Mouse (Mus musculus): Measurements from ENCODE around the gene Il2ra. TPM values are rescaled to one million over a fixed set of nuclear protein-coding genes. Genes with fewer than 3 reads are reported as not detected.
A peak's percentile ranks its signal among the peaks of the same experiment; 100 is the strongest.

Il2ra gene
- polyA plus RNA-seq, 1 experiment from 2014 or later = not detected

GRCm38 (mm10) chr2:11682712-11683111, 40.1 kb downstream of the Il2ra start:
- 53% methylated on average over 4 of the region's 4 CpGs for WGBS (ENCODE audit: insufficient replicate concordance)
- no peaks in the 10 kb centered on the region for H3K4me1 ChIP-seq (ENCODE audit: control insufficient read depth, low read depth, low read length)
- H3K4me2 ChIP-seq (ENCODE audit: low read depth, low read length) = no peak overlapping the region
- no peak overlapping the region for H3K27ac ChIP-seq (ENCODE audit: low read length)
- no peak overlapping the region for H3K9ac ChIP-seq (ENCODE audit: low read depth, low read length)
- no peak for ATAC-seq (ENCODE audit: low read depth)
- H3K27me3 ChIP-seq (ENCODE audit: control insufficient read depth, insufficient read depth, low read depth, low read length) = no peaks in the 10 kb centered on the region
- H3K9me3 ChIP-seq (replicated peaks; ENCODE audit: control insufficient read depth, low read length) = no peaks in the 10 kb centered on the region
- no peak overlapping the region for H3K4me3 ChIP-seq (ENCODE audit: low read depth, low read length)
- no peaks in the 10 kb centered on the region for H3K36me3 ChIP-seq (ENCODE audit: control insufficient read depth, insufficient read depth)

GRCm38 (mm10) chr2:11686512-11686911, 43.9 kb downstream of the Il2ra start:
- no peak overlapping the region for H3K27ac ChIP-seq (ENCODE audit: low read length)
- no peak overlapping the region for H3K4me2 ChIP-seq (ENCODE audit: low read depth, low read length)
- no peak for ATAC-seq (ENCODE audit: low read depth)
- H3K4me3 ChIP-seq (ENCODE audit: low read depth, low read length) = no peak overlapping the region
- 48% methylated on average over 4 of the region's 4 CpGs for WGBS (ENCODE audit: insufficient replicate concordance)
- no peaks in the 10 kb centered on the region for H3K36me3 ChIP-seq (ENCODE audit: control insufficient read depth, insufficient read depth)
- no peaks in the 10 kb centered on the region for H3K4me1 ChIP-seq (ENCODE audit: control insufficient read depth, low read depth, low read length)
- H3K27me3 ChIP-seq (ENCODE audit: control insufficient read depth, insufficient read depth, low read depth, low read length) = no peaks in the 10 kb centered on the region
- no peaks in the 10 kb centered on the region for H3K9me3 ChIP-seq (replicated peaks; ENCODE audit: control insufficient read depth, low read length)
- no peak overlapping the region for H3K9ac ChIP-seq (ENCODE audit: low read depth, low read length)

- no peak overlapping the region for H3K27ac ChIP-seq (ENCODE audit: low read length)
- no peaks in the 10 kb centered on the region for H3K4me1 ChIP-seq (ENCODE audit: control insufficient read depth, low read depth, low read length)
- no peaks in the 10 kb centered on the region for H3K27me3 ChIP-seq (ENCODE audit: control insufficient read depth, insufficient read depth, low read depth, low read length)
- H3K9ac ChIP-seq (ENCODE audit: low read depth, low read length) = no peak overlapping the region
- ATAC-seq (ENCODE audit: low read depth) = no peak
- no peaks in the 10 kb centered on the region for H3K36me3 ChIP-seq (ENCODE audit: control insufficient read depth, insufficient read depth)
- 9% methylated on average over 3 of the region's 3 CpGs for WGBS (ENCODE audit: insufficient replicate concordance)
- H3K4me2 ChIP-seq (ENCODE audit: low read depth, low read length) = no peak overlapping the region
- H3K9me3 ChIP-seq (replicated peaks; ENCODE audit: control insufficient read depth, low read length) = no peaks in the 10 kb centered on the region
- no peak overlapping the region for H3K4me3 ChIP-seq (ENCODE audit: low read depth, low read length)
Observed at GRCm38 (mm10) chr2:11687436-11687835, 44.8 kb downstream of the Il2ra start.

DNA sequence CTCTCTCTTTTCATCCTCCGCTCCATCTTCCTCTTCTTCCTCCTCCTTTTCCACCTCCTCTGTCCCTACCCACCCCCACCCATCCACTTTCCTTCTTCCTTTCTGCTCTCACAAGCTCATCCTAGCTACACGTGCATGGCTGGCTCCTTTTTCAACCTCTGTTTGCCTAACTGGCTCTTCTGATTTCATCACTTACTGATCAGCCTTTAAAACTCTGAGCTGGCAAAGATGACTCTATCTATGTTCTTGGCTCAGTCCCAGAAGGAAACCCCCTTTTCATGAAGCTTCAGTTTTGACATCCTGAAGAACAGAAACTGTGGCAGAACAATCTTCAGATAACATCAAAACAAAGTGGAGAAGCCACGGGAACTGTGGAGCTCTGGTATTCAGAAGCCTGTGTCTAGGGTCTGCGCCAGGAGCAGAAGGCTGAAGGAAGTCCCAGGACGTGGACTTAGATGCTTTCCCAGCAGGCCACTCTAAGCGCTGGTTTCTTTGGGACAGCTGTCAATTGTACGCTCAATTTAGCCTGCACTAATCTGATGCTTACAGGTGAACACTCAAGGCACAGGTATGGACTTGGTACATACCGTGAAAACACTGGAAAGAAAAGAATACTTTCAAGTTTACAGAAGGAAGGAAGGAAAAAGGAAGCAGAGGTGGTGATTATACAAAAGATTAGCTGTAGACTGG, 47.7 kb downstream of the Il2ra start:
- no peak for ATAC-seq (ENCODE audit: low read depth)
- H3K9ac ChIP-seq (ENCODE audit: low read depth, low read length) = no peak overlapping the region
- 50% methylated on average over 8 of the region's 8 CpGs for WGBS (ENCODE audit: insufficient replicate concordance)

DNA sequence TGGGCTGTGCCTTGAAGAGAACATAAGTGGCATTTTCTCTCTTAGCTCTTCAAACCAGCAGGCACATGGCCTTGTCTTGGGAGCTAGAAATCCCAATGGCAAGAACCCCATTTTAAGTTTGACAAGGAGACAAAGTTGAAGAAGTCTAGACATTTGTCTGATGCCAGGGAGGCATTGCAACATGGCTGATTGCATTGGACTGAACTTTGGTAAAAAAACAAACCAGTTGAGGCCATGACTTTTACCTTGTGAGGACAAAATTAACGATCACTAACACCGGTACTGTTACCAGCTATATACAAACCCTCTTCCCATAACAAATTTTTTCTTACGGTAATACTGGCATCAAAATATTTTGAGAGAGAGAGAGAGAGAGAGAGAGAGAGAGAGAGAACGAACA, 50.7 kb downstream of the Il2ra start:
- Histone ChIP-seq H3K4me1 (ENCODE audit: control insufficient read depth, low read depth, low read length) (no peaks in the 10 kb centered on the region; the same call in 1 of the 2 replicates), H3K36me3 (ENCODE audit: control insufficient read depth, insufficient read depth) (no peaks in the 10 kb centered on the region), H3K9me3 (replicated peaks; ENCODE audit: control insufficient read depth, low read length) (no peaks in the 10 kb centered on the region), H3K9ac (ENCODE audit: low read depth, low read length) (no peak overlapping the region), H3K27ac (ENCODE audit: low read length) (no peak overlapping the region), H3K27me3 (ENCODE audit: control insufficient read depth, insufficient read depth, low read depth, low read length) (no peaks in the 10 kb centered on the region), H3K4me2 (ENCODE audit: low read depth, low read length) (no peak overlapping the region), H3K4me3 (ENCODE audit: low read depth, low read length) (no peak overlapping the region)
- 75% methylated on average over 4 of the region's 4 CpGs for WGBS (ENCODE audit: insufficient replicate concordance)
- no peak for ATAC-seq (ENCODE audit: low read depth)

More for the DNA sequence above, 47.7 kb downstream of the Il2ra start:
- Histone ChIP-seq H3K4me2 (ENCODE audit: low read depth, low read length) (no peak overlapping the region), H3K27me3 (ENCODE audit: control insufficient read depth, insufficient read depth, low read depth, low read length) (no peaks in the 10 kb centered on the region), H3K36me3 (ENCODE audit: control insufficient read depth, insufficient read depth) (no peaks in the 10 kb centered on the region), H3K27ac (ENCODE audit: low read length) (no peak overlapping the region), H3K4me1 (ENCODE audit: control insufficient read depth, low read depth, low read length) (no peaks in the 10 kb centered on the region), H3K4me3 (ENCODE audit: low read depth, low read length) (no peak overlapping the region), H3K9me3 (replicated peaks; ENCODE audit: control insufficient read depth, low read length) (no peaks in the 10 kb centered on the region)

DNA sequence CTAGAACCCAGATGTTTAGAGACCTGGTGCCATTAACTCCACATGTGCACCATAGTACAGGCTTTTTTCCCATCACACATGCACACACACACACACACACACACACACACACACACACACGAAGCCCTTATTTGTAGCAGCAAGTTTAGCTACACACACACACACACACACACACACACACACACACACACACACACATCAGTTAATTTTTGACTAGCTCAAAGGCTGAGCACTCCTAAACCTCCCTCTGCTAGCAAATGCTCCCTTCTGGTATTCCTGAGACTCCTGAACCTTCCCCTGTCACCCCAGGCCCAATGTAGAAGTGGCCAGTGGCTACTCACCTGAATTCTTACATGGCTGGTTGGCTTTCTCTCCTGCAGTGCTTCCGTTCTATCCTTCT, 51.5 kb downstream of the Il2ra start:
- Histone ChIP-seq H3K4me2 (ENCODE audit: low read depth, low read length) (no peak overlapping the region), H3K4me1 (ENCODE audit: control insufficient read depth, low read depth, low read length) (no peaks in the 10 kb centered on the region; the same call in 1 of the 2 replicates), H3K9me3 (replicated peaks; ENCODE audit: control insufficient read depth, low read length) (no peaks in the 10 kb centered on the region), H3K27me3 (ENCODE audit: control insufficient read depth, insufficient read depth, low read depth, low read length) (no peaks in the 10 kb centered on the region), H3K27ac (ENCODE audit: low read length) (peak overlapping the region; percentile 68), H3K36me3 (ENCODE audit: control insufficient read depth, insufficient read depth) (no peaks in the 10 kb centered on the region), H3K4me3 (ENCODE audit: low read depth, low read length) (no peak overlapping the region), H3K9ac (ENCODE audit: low read depth, low read length) (no peak overlapping the region)
- 41% methylated on average over 2 of the region's 2 CpGs for WGBS (ENCODE audit: insufficient replicate concordance)
- peak; percentile 73 for ATAC-seq (ENCODE audit: low read depth)

DNA sequence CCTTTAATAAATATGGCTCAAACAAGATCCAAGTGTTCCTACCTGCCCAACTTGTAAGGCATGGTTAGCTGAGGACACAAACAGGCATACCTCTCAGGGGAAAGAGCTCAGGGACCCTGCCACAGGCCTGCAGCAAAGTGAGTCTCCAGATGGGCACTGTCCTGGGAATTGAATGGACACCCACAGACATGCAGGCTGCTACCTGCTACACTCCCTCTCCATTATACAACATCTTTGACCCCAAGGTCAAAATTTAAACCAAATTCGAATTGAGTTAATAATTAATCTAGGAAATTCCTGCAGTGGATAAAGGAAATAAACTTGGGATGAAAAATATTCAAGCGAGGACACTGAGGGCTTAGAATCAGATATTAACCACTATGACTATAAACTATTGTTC, 53.3 kb downstream of the Il2ra start:
- WGBS (ENCODE audit: insufficient replicate concordance) = 38% methylated on average over 2 of the region's 2 CpGs
- H3K27ac ChIP-seq (ENCODE audit: low read length) = peak overlapping the region; percentile 75
- no peaks in the 10 kb centered on the region; the same call in 1 of the 2 replicates for H3K4me1 ChIP-seq (ENCODE audit: control insufficient read depth, low read depth, low read length)
- H3K4me3 ChIP-seq (ENCODE audit: low read depth, low read length) = no peak overlapping the region
- no peaks in the 10 kb centered on the region for H3K27me3 ChIP-seq (ENCODE audit: control insufficient read depth, insufficient read depth, low read depth, low read length)
- no peaks in the 10 kb centered on the region for H3K9me3 ChIP-seq (replicated peaks; ENCODE audit: control insufficient read depth, low read length)
- H3K9ac ChIP-seq (ENCODE audit: low read depth, low read length) = no peak overlapping the region
- no peak overlapping the region for H3K4me2 ChIP-seq (ENCODE audit: low read depth, low read length)
- peak; percentile 51; the same call in 1 of the 2 replicates for ATAC-seq (ENCODE audit: low read depth)
- H3K36me3 ChIP-seq (ENCODE audit: control insufficient read depth, insufficient read depth) = no peaks in the 10 kb centered on the region

- H3K9ac ChIP-seq (ENCODE audit: low read depth, low read length) = no peak overlapping the region
- ATAC-seq (ENCODE audit: low read depth) = no peak
- no peaks in the 10 kb centered on the region for H3K9me3 ChIP-seq (replicated peaks; ENCODE audit: control insufficient read depth, low read length)
- no peaks in the 10 kb centered on the region; the same call in 1 of the 2 replicates for H3K4me1 ChIP-seq (ENCODE audit: control insufficient read depth, low read depth, low read length)
- H3K27me3 ChIP-seq (ENCODE audit: control insufficient read depth, insufficient read depth, low read depth, low read length) = no peaks in the 10 kb centered on the region
- no peak overlapping the region for H3K27ac ChIP-seq (ENCODE audit: low read length)
- no peak overlapping the region for H3K4me3 ChIP-seq (ENCODE audit: low read depth, low read length)
- WGBS (ENCODE audit: insufficient replicate concordance) = 52% methylated on average over 5 of the region's 5 CpGs
- no peak overlapping the region for H3K4me2 ChIP-seq (ENCODE audit: low read depth, low read length)
- no peaks in the 10 kb centered on the region for H3K36me3 ChIP-seq (ENCODE audit: control insufficient read depth, insufficient read depth)
Observed at GRCm38 (mm10) chr2:11698994-11699393, 56.4 kb downstream of the Il2ra start.

GRCm38 (mm10) chr2:11699905-11700304, 57.3 kb downstream of the Il2ra start:
- ATAC-seq (ENCODE audit: low read depth) = no peak
- Histone ChIP-seq H3K27ac (ENCODE audit: low read length) (no peak overlapping the region), H3K4me3 (ENCODE audit: low read depth, low read length) (no peak overlapping the region), H3K4me1 (ENCODE audit: control insufficient read depth, low read depth, low read length) (no peaks in the 10 kb centered on the region; the same call in 1 of the 2 replicates), H3K9ac (ENCODE audit: low read depth, low read length) (no peak overlapping the region), H3K27me3 (ENCODE audit: control insufficient read depth, insufficient read depth, low read depth, low read length) (no peaks in the 10 kb centered on the region), H3K4me2 (ENCODE audit: low read depth, low read length) (no peak overlapping the region), H3K9me3 (replicated peaks; ENCODE audit: control insufficient read depth, low read length) (no peaks in the 10 kb centered on the region), H3K36me3 (ENCODE audit: control insufficient read depth, insufficient read depth) (no peaks in the 10 kb centered on the region)
- 77% methylated on average over 2 of the region's 2 CpGs for WGBS (ENCODE audit: insufficient replicate concordance)

Measured in liver, embryonic 16.5 days (tissue).